Mouse (Mus musculus) hindlimb bud, embryonic 11.5 days (tissue): ENCODE measurements around the gene Clca3b.
"Not testable (repeated sequence)": the region's sequence is repeated elsewhere in the genome, so short reads cannot be mapped to it uniquely, and the experiment has no call there.

ENCODE experiments used
- DNase-seq: peaks from one replicate; pipeline ENCODE4 v3.0.0-alpha.2; 2012; ENCODE audit warnings: low read depth, low spot score; ENCODE audit errors: extremely low spot score

The Clca3b gene

GRCm38 (mm10) chr3:144849014-144849556 lies at the start of gene Clca3b:
Gene Clca3b (minus strand): TSS chr3:144849357.
- DNase-seq = not testable (repeated sequence)

GRCm38 (mm10) chr3:144897042-144897678 lies 48.0 kb upstream of the Clca3b start:
- DNase-seq = no peak

- DNase-seq = no peak
Measured at GRCm38 (mm10) chr3:144890246-144890758, 41.1 kb upstream of the Clca3b start.

GRCm38 (mm10) chr3:144886957-144887356 lies 37.8 kb upstream of the Clca3b start:
- DNase-seq = no peak

GRCm38 (mm10) chr3:144872012-144872411 lies 22.9 kb upstream of the Clca3b start:
- DNase-seq = not testable (repeated sequence)

GRCm38 (mm10) chr3:144849584-144849983 lies 427 bp upstream of the Clca3b start:
- no peak for DNase-seq

GRCm38 (mm10) chr3:144827257-144827656 lies 21.9 kb downstream of the Clca3b start:
- no peak for DNase-seq

- DNase-seq = peak; percentile 30
Measured at GRCm38 (mm10) chr3:144825151-144825550, 24.0 kb downstream of the Clca3b start.

GRCm38 (mm10) chr3:144823331-144823730 lies 25.8 kb downstream of the Clca3b start:
- DNase-seq = no peak

GRCm38 (mm10) chr3:144820632-144821031 lies 28.5 kb downstream of the Clca3b start:
- DNase-seq = no peak

- not testable (repeated sequence) for DNase-seq
Measured at GRCm38 (mm10) chr3:144819219-144819618, 29.9 kb downstream of the Clca3b start, which contains the start of gene Clca3a2. Gene Clca3a2 (minus strand): TSS chr3:144819494.

GRCm38 (mm10) chr3:144813336-144813735 lies 35.8 kb downstream of the Clca3b start:
- DNase-seq = not testable (repeated sequence)

- DNase-seq = no peak
Measured at GRCm38 (mm10) chr3:144811821-144812220, 37.3 kb downstream of the Clca3b start.

- not testable (repeated sequence) for DNase-seq
Measured at GRCm38 (mm10) chr3:144808153-144808925, 40.8 kb downstream of the Clca3b start.

GRCm38 (mm10) chr3:144806626-144807025 lies 42.5 kb downstream of the Clca3b start:
- DNase-seq = not testable (repeated sequence)

GRCm38 (mm10) chr3:144801861-144802260 lies 47.3 kb downstream of the Clca3b start:
- DNase-seq = no peak

GRCm38 (mm10) chr3:144785181-144786148 lies 63.7 kb downstream of the Clca3b start:
- DNase-seq = no peak
